Mouse (Mus musculus) liver, postnatal 0 days (tissue): ENCODE measurements around the gene Gm10230. TPM values are rescaled to one million over a fixed set of nuclear protein-coding genes. Genes with fewer than 3 reads are reported as not detected.
"Not testable (repeated sequence)": the region's sequence is repeated elsewhere in the genome, so short reads cannot be mapped to it uniquely, and the experiment has no call there.

Experiments used
- ATAC-seq: fragments of 200-750 bp; cut with Nextera tagmentation; 2 replicates; pipeline ENCODE4 v1.8.0; 2017; ENCODE audit warnings: mild to moderate bottlenecking, moderate library complexity
- DNase-seq: peaks from one replicate; pipeline ENCODE4 v3.0.0-alpha.2; 2016
- H3K27ac ChIP-seq: fragments of 300-500 bp; sonication (generic); 2 replicates; pipeline ENCODE4 v1.5.1; 2014; ENCODE audit warnings: antibody characterized with exemption, moderate library complexity, mild to moderate bottlenecking, low read depth
- H3K27me3 ChIP-seq: fragments of 300-500 bp; sonication (generic); 2 replicates; pipeline ENCODE4 v1.6.1; 2014; ENCODE audit warnings: low read length, control low read depth, mixed read lengths; ENCODE audit not compliant: insufficient read depth
- H3K36me3 ChIP-seq: fragments of 300-500 bp; sonication (generic); replicated peaks from 2 replicates; pipeline ENCODE4 v1.6.1; 2014; ENCODE audit warnings: mild to moderate bottlenecking, control low read depth, low read length, moderate library complexity, mixed read lengths; ENCODE audit not compliant: insufficient read depth
- H3K4me1 ChIP-seq: fragments of 300-500 bp; sonication (generic); 2 replicates; pipeline ENCODE4 v1.6.1; 2014; ENCODE audit warnings: antibody characterized with exemption, mild to moderate bottlenecking, control low read depth; ENCODE audit not compliant: insufficient read depth
- H3K4me2 ChIP-seq: fragments of 300-500 bp; sonication (generic); 2 replicates; pipeline ENCODE4 v1.6.1; 2014; ENCODE audit warnings: low read depth, mild to moderate bottlenecking, low read length, moderate library complexity, mixed read lengths
- H3K4me3 ChIP-seq: fragments of 300-500 bp; sonication (generic); 2 replicates; pipeline ENCODE4 v1.5.1; 2014; ENCODE audit warnings: low read depth, low read length
- H3K9ac ChIP-seq: fragments of 300-500 bp; sonication (generic); replicated peaks from 2 replicates; pipeline ENCODE4 v1.6.1; 2014; ENCODE audit warnings: mild to moderate bottlenecking, moderate library complexity
- H3K9me3 ChIP-seq: fragments of 300-500 bp; sonication (generic); 2 replicates; pipeline ENCODE4 v1.6.1; 2016; ENCODE audit warnings: mild to moderate bottlenecking, control low read depth, low read length, mixed read lengths
- WGBS: fragments of 180-500 bp; shearing (Covaris S2); extraction: QIAGEN DNeasy Blood & Tissue Kit; methylation state at CpG from one replicate; pipeline ENCODE4 v1.1.7; 2014; ENCODE audit not compliant: insufficient replicate concordance; 5-methylcytosine and 5-hydroxymethylcytosine counted together
- microRNA-seq: library from miRNA; unstranded; fragments of <30 nt; microRNA quantifications from one replicate; pipeline ENCODE4, GENCODE M21; 2016
- polyA plus RNA-seq: library from polyadenylated mRNA; unstranded; fragments of >200 nt; fragmentation: Nextera tagmentation; extraction: Ambion mirVana; gene quantifications from 2 replicates; pipeline ENCODE4 v1.2.1, GENCODE M21; 2015

Gm10230 gene
- polyA plus RNA-seq = not detected in 2 replicates

DNA sequence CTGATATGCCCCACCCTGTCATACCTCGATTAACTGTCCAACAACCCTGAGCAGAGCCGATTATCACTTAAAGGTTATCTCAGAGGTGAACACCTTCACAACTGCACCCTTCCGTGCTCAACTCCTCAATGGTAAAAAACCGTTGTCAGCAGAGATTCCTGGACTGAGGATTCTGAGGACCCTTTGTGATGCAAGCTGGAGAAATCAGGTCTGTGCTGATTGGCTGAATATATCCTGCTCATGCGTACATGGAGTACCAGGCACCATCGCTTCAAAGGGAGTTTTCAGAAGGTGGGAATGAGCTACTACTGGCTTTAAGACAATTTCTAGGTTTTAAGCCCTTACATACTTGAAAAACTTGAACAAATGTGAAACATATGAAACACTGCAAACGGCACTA, at the start of gene Gm10230:
Gene Gm10230 (minus strand): TSS at position 101 of the 400 bp plus-strand sequence.
- not testable (repeated sequence) for H3K4me1 ChIP-seq, H3K9me3 ChIP-seq, H3K4me3 ChIP-seq, H3K27ac ChIP-seq, ATAC-seq, DNase-seq, H3K27me3 ChIP-seq, H3K9ac ChIP-seq, H3K36me3 ChIP-seq, H3K4me2 ChIP-seq
- no CpG with 5 or more reads among the region's 7 CpGs for WGBS

Small RNA genes within 50 kb of the gene (microRNA-seq; reads per million reads assigned to microRNA genes)
- not detected for gene Gm44452
